In the genomic region with DNA sequence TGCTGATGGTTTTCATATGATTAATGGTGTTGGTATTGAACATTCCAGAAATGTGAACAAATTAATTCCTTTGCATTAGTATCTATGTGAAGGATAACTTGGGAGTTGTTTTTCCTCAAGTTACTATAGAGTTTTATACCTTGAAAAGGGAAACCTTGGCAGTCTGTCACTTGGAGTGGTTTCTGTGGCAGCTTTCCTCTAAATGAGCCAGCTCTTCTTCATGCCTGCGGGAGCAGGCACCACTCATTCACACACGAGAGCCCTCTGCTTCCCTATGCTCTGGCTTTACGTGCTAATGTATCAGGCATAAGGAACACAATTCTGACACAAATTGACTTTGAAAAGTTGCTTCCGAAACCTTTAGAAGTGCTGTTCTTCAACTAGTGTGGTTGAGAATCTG, we compare ENCODE assay signal across 26 mouse cellular contexts.
A peak's percentile ranks its signal among the peaks of the same experiment; 100 is the strongest.
DNase-seq lines count a peak whose midpoint lies in the region; ATAC-seq lines count a peak whose summit lies in the region.
"Had no signal": no experiment of that assay in that cellular context is flagged by ENCODE, and none has a peak within 500 bp of the region (broad histone marks: within the 10 kb centered on the region; RNA-seq: fewer than 3 reads in every experiment).

No protein-coding gene starts in this region.

- H3K4me2 ChIP-seq in hindbrain, embryonic 16.5 days (ENCODE audit: low read length) = no peak overlapping the region
- H3K4me2 ChIP-seq: embryonic facial prominence, embryonic 13.5 days; forebrain, embryonic 13.5 days; heart, embryonic 13.5 days; hindbrain, embryonic 12.5 days had no signal

- H3K27ac ChIP-seq in hindbrain, embryonic 16.5 days (ENCODE audit: low read depth, low read length) = no peak overlapping the region
- no peak overlapping the region for H3K27ac ChIP-seq in hindbrain, embryonic 10.5 days
- H3K27ac ChIP-seq: embryonic facial prominence, embryonic 13.5 days; forebrain, embryonic 10.5 days; forebrain, embryonic 13.5 days; heart, adult 2 months; heart, embryonic 10.5 days; heart, embryonic 13.5 days; hindbrain, embryonic 12.5 days had no signal

- 76% methylated on average over 4 of the region's 4 CpGs for WGBS in hindbrain, embryonic 16.5 days
- WGBS in hindbrain, embryonic 10.5 days = 91% methylated on average over 4 of the region's 4 CpGs

- H3K36me3 ChIP-seq in hindbrain, embryonic 16.5 days (ENCODE audit: control insufficient read depth, insufficient read depth, low read length) = peaks cover 5% of the 10 kb centered on the region
- peaks cover 4% of the 10 kb centered on the region for H3K36me3 ChIP-seq in hindbrain, embryonic 10.5 days

- no peak overlapping the region for H3K9ac ChIP-seq in hindbrain, embryonic 16.5 days (ENCODE audit: low read depth, low read length)
- H3K9ac ChIP-seq: embryonic facial prominence, embryonic 13.5 days; forebrain, embryonic 13.5 days; heart, embryonic 13.5 days; hindbrain, embryonic 12.5 days had no signal

- no peaks in the 10 kb centered on the region for H3K27me3 ChIP-seq in hindbrain, embryonic 16.5 days (replicated peaks; ENCODE audit: control insufficient read depth, insufficient read depth, low read length)
- no peaks in the 10 kb centered on the region for H3K27me3 ChIP-seq in hindbrain, embryonic 10.5 days (ENCODE audit: insufficient read depth, poor library complexity, severe bottlenecking)
- H3K27me3 ChIP-seq: CH12.LX; embryonic facial prominence, embryonic 13.5 days; forebrain, embryonic 13.5 days; heart, embryonic 13.5 days; hindbrain, embryonic 12.5 days; Patski had no signal

- no peak overlapping the region for H3K4me3 ChIP-seq in hindbrain, embryonic 16.5 days (ENCODE audit: low read length)
- H3K4me3 ChIP-seq in hindbrain, embryonic 10.5 days = no peak overlapping the region
- H3K4me3 ChIP-seq: embryonic facial prominence, embryonic 13.5 days; forebrain, embryonic 10.5 days; forebrain, embryonic 13.5 days; heart, adult 2 months; heart, embryonic 10.5 days; heart, embryonic 13.5 days; hindbrain, embryonic 12.5 days had no signal

- DNase-seq in cerebellum, postnatal 10 days = peak; percentile 50 to 60
- no peak for DNase-seq in cerebellum, adult 9-11 months
- no peak for DNase-seq in hindbrain, embryonic 10.5 days (ENCODE audit: low spot score)
- DNase-seq in right cerebral cortex, postnatal 25 days = peak; percentile 2
- DNase-seq in right cerebral cortex, postnatal 36 days (ENCODE audit: low spot score in 2 of 2) = no peak
- DNase-seq: adrenal gland, postnatal 10 days; adrenal gland, postnatal 36 days; B cell, adult 2 months; gastrocnemius, postnatal 10 days; gastrocnemius, postnatal 36 days; heart, adult 2 months; heart, postnatal 14 days; heart, postnatal 4 days; kidney, adult 2 months had no signal

- ATAC-seq in hindbrain, embryonic 16.5 days = peak; percentile 21; the same call in 1 of the 2 replicates
- ATAC-seq: forebrain, embryonic 13.5 days; forebrain, embryonic 16.5 days; intestine, postnatal 0 days; Patski had no signal

- H3K4me1 ChIP-seq in hindbrain, embryonic 16.5 days (ENCODE audit: control insufficient read depth, insufficient read depth, low read depth, low read length) = no peaks in the 10 kb centered on the region
- H3K4me1 ChIP-seq in hindbrain, embryonic 10.5 days (replicated peaks) = peaks cover 7% of the 10 kb centered on the region; the same call in 1 of the 2 replicates
- H3K4me1 ChIP-seq: forebrain, embryonic 13.5 days; heart, embryonic 10.5 days; heart, embryonic 13.5 days; hindbrain, embryonic 12.5 days had no signal

- H3K9me3 ChIP-seq in hindbrain, embryonic 16.5 days (ENCODE audit: control insufficient read depth, low read length) = no peaks in the 10 kb centered on the region
- no peaks in the 10 kb centered on the region for H3K9me3 ChIP-seq in hindbrain, embryonic 10.5 days
- H3K9me3 ChIP-seq: embryonic facial prominence, embryonic 13.5 days; forebrain, embryonic 10.5 days; forebrain, embryonic 13.5 days; G1E; heart, embryonic 10.5 days; heart, embryonic 13.5 days; hindbrain, embryonic 12.5 days had no signal

Comparison
In these comparisons a context has a peak if more than half of its experiments do, and no peak if none do; other contexts are left out.
1. DNase-seq: peak in cerebellum, postnatal 10 days (2 of 2) and right cerebral cortex, postnatal 25 days (single experiment); none in cerebellum, adult 9-11 months (single experiment), hindbrain, embryonic 10.5 days (single experiment) and right cerebral cortex, postnatal 36 days (0 of 2).